Mouse (Mus musculus) thymus, adult 2 months (tissue): ENCODE results near the gene Itpkb.

Experiments used
- CTCF ChIP-seq: fragments of 200-500 bp; IDR thresholded peaks from 2 replicates; pipeline ENCODE4 v1.5.1; 2012; ENCODE audit warnings: mild to moderate bottlenecking, control low read depth, low read length, moderate library complexity, borderline replicate concordance; ENCODE audit not compliant: control insufficient read depth, poor library complexity, insufficient read depth; ENCODE audit errors: extremely low read depth
- POLR2A ChIP-seq: fragments of 200-500 bp; IDR thresholded peaks from 2 replicates; pipeline ENCODE4 v1.6.1; 2012; ENCODE audit warnings: mild to moderate bottlenecking, low read length, control low read depth, moderate library complexity; ENCODE audit not compliant: control insufficient read depth, poor library complexity, insufficient read depth; ENCODE audit errors: extremely low read depth

DNA sequence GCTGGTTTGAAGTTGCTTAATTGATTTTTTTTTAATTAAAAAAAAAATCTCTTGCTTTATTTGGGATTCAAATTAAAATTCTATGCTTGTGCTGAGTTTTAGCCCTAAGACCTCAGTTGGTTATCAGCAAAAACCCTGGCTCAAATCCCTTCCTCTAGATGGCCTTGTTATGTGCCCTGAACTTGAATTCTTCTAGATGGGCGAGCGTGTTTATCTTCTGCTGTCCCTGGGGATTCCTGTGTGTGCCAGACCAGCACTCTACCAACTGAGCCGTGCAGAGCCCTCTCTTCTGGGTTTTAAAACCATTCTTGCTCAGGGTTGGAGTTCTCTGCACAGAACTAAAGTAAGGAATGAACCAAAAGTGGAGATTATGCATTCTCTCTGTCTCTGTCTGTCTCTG is 22.0 kb downstream of the Itpkb start:
- TF ChIP-seq POLR2A (no peak), CTCF (no peak)
